ENCODE assay signal across 9 mouse cellular contexts in genomic region chr14:73441951-73442716, GRCm38 (mm10). TPM values are rescaled to one million over a fixed set of nuclear protein-coding genes. Genes with fewer than 3 reads are reported as not detected.
DNase-seq lines count a peak whose midpoint lies in the region; ATAC-seq and TF ChIP-seq lines count a peak whose summit lies in the region.
"Had no signal": no experiment of that assay in that cellular context is flagged by ENCODE, and none has a peak within 500 bp of the region (broad histone marks: within the 10 kb centered on the region; RNA-seq: fewer than 3 reads in every experiment).

No protein-coding gene starts in this region.

- H3K27ac ChIP-seq in heart, embryonic 11.5 days (ENCODE audit: low read depth, low read length): no peak overlapping the region
- H3K27ac ChIP-seq in liver, embryonic 16.5 days (ENCODE audit: low read length): peak overlapping the region; percentile 48
- H3K27ac ChIP-seq in forebrain, postnatal 0 days (ENCODE audit: low read depth, low read length): no peak overlapping the region
- no peak overlapping the region for H3K27ac ChIP-seq in forebrain, embryonic 13.5 days
- H3K27ac ChIP-seq: lung, embryonic 15.5 days had no signal

- H3K27me3 ChIP-seq in heart, embryonic 11.5 days (ENCODE audit: control insufficient read depth, insufficient read depth, low read length): no peaks in the 10 kb centered on the region
- H3K27me3 ChIP-seq in liver, embryonic 16.5 days (ENCODE audit: control insufficient read depth, insufficient read depth, low read depth, low read length): no peaks in the 10 kb centered on the region
- no peaks in the 10 kb centered on the region for H3K27me3 ChIP-seq in splenic B cell, adult 2 months (ENCODE audit: control insufficient read depth, insufficient read depth, low read length, poor library complexity, severe bottlenecking)
- H3K27me3 ChIP-seq in forebrain, postnatal 0 days (ENCODE audit: insufficient read depth, low read length): no peaks in the 10 kb centered on the region
- no peaks in the 10 kb centered on the region for H3K27me3 ChIP-seq in forebrain, embryonic 13.5 days
- H3K27me3 ChIP-seq: lung, embryonic 15.5 days had no signal

- 68% methylated on average over 7 of the region's 7 CpGs for WGBS in heart, embryonic 11.5 days (ENCODE audit: insufficient replicate concordance)
- 36% methylated on average over 7 of the region's 7 CpGs for WGBS in liver, embryonic 16.5 days (ENCODE audit: insufficient replicate concordance)
- WGBS in forebrain, postnatal 0 days: 85% methylated on average over 7 of the region's 7 CpGs
- WGBS in forebrain, embryonic 13.5 days: 78% methylated on average over 7 of the region's 7 CpGs

- 0 out of 2 replicates have a peak, but pooled peaks have one; percentile 52 for ATAC-seq in heart, embryonic 11.5 days (replicated peaks; ENCODE audit: insufficient number of reproducible peaks, low FRiP score, low TSS enrichment)
- ATAC-seq in liver, embryonic 16.5 days (ENCODE audit: low read depth): peak; percentile 55
- ATAC-seq in forebrain, postnatal 0 days: no peak
- no peak for ATAC-seq in forebrain, embryonic 13.5 days

- DNase-seq in urinary bladder, postnatal 25 days (ENCODE audit: low spot score): peak; percentile 30
- DNase-seq in urinary bladder, adult 2 months (ENCODE audit: low spot score): no peak
- DNase-seq in splenic B cell, adult 2 months (ENCODE audit: low read depth, low spot score): peak; percentile 59
- DNase-seq in ovary, postnatal 14 days (ENCODE audit: low spot score): no peak
- DNase-seq in forebrain, postnatal 0 days: no peak

- H3K9ac ChIP-seq in heart, embryonic 11.5 days (ENCODE audit: low read depth, low read length): no peak overlapping the region
- no peak overlapping the region for H3K9ac ChIP-seq in liver, embryonic 16.5 days (ENCODE audit: low read depth, low read length)
- H3K9ac ChIP-seq in forebrain, postnatal 0 days: no peak overlapping the region
- H3K9ac ChIP-seq in forebrain, embryonic 13.5 days: no peak overlapping the region
- H3K9ac ChIP-seq: lung, embryonic 15.5 days had no signal

- no peak overlapping the region for H3K4me2 ChIP-seq in heart, embryonic 11.5 days
- no peak overlapping the region for H3K4me2 ChIP-seq in liver, embryonic 16.5 days (ENCODE audit: low read depth, low read length)
- H3K4me2 ChIP-seq in forebrain, postnatal 0 days (ENCODE audit: low read depth): no peak overlapping the region
- H3K4me2 ChIP-seq in forebrain, embryonic 13.5 days: no peak overlapping the region
- H3K4me2 ChIP-seq: lung, embryonic 15.5 days had no signal

- H3K4me1 ChIP-seq in heart, embryonic 11.5 days (ENCODE audit: control insufficient read depth, insufficient read depth, low read length): no peaks in the 10 kb centered on the region
- peaks cover 13% of the 10 kb centered on the region for H3K4me1 ChIP-seq in liver, embryonic 16.5 days (ENCODE audit: control insufficient read depth, low read depth, low read length)
- no peaks in the 10 kb centered on the region for H3K4me1 ChIP-seq in forebrain, postnatal 0 days (ENCODE audit: insufficient read depth)
- no peaks in the 10 kb centered on the region for H3K4me1 ChIP-seq in forebrain, embryonic 13.5 days

- no peaks in the 10 kb centered on the region for H3K9me3 ChIP-seq in heart, embryonic 11.5 days (replicated peaks; ENCODE audit: control insufficient read depth, low read length)
- H3K9me3 ChIP-seq in liver, embryonic 16.5 days (replicated peaks; ENCODE audit: control insufficient read depth, low read length): no peaks in the 10 kb centered on the region
- H3K9me3 ChIP-seq in forebrain, postnatal 0 days (ENCODE audit: low read length): no peaks in the 10 kb centered on the region
- H3K9me3 ChIP-seq in forebrain, embryonic 13.5 days (replicated peaks): no peaks in the 10 kb centered on the region
- H3K9me3 ChIP-seq: lung, embryonic 15.5 days had no signal

- H3K4me3 ChIP-seq in heart, embryonic 11.5 days (ENCODE audit: low read depth, low read length): no peak overlapping the region
- no peak overlapping the region for H3K4me3 ChIP-seq in liver, embryonic 16.5 days (ENCODE audit: low read depth, low read length)
- H3K4me3 ChIP-seq in forebrain, postnatal 0 days (ENCODE audit: low read depth, low read length): no peak overlapping the region
- no peak overlapping the region for H3K4me3 ChIP-seq in forebrain, embryonic 13.5 days
- H3K4me3 ChIP-seq: lung, embryonic 15.5 days had no signal

- H3K36me3 ChIP-seq in heart, embryonic 11.5 days (ENCODE audit: control insufficient read depth, insufficient read depth, low read length): no peaks in the 10 kb centered on the region
- no peaks in the 10 kb centered on the region for H3K36me3 ChIP-seq in liver, embryonic 16.5 days (ENCODE audit: control insufficient read depth, insufficient read depth)
- H3K36me3 ChIP-seq in splenic B cell, adult 2 months (ENCODE audit: control insufficient read depth, insufficient read depth, low read length, poor library complexity, severe bottlenecking): no peaks in the 10 kb centered on the region
- no peaks in the 10 kb centered on the region for H3K36me3 ChIP-seq in forebrain, postnatal 0 days (ENCODE audit: insufficient read depth)
- no peaks in the 10 kb centered on the region for H3K36me3 ChIP-seq in forebrain, embryonic 13.5 days (ENCODE audit: poor library complexity, severe bottlenecking)
- H3K36me3 ChIP-seq: lung, embryonic 15.5 days had no signal

- TF ChIP-seq CTCF in forebrain, postnatal 0 days (IDR thresholded peaks at IDR 0.05; ENCODE audit: low read depth): no peak

RNA-seq across cellular contexts. Expression of gene Itm2b, which starts 57.0 kb away (rescaled TPM):
- 1,620 and 1,700 TPM in 2 replicates for polyA plus RNA-seq in urinary bladder, adult 2 months (2012; rRNA removed)
- polyA plus RNA-seq in heart, embryonic 11.5 days (2014; fragmentation: Nextera tagmentation; extraction: Ambion mirVana): 513 and 567 TPM in 2 replicates
- polyA plus RNA-seq in liver, embryonic 16.5 days (2015; fragmentation: Nextera tagmentation; extraction: Ambion mirVana): 588 and 605 TPM in 2 replicates
- 317 and 332 TPM in 2 replicates for total RNA-seq in forebrain, postnatal 0 days (2014; rRNA removed)
- polyA plus RNA-seq in forebrain, postnatal 0 days (2015; fragmentation: Nextera tagmentation; extraction: Ambion mirVana): 802 and 892 TPM in 2 replicates
- polyA plus RNA-seq in forebrain, embryonic 13.5 days (2015; fragmentation: Nextera tagmentation; extraction: Ambion mirVana): 450 and 508 TPM in 2 replicates

Comparison
In these comparisons a context has a peak if more than half of its experiments do, and no peak if none do; other contexts are left out.
1. DNase-seq: peak in urinary bladder, postnatal 25 days (single experiment) and splenic B cell, adult 2 months (single experiment); none in urinary bladder, adult 2 months (single experiment), ovary, postnatal 14 days (single experiment) and forebrain, postnatal 0 days (single experiment).
2. ATAC-seq: peak in heart, embryonic 11.5 days (single experiment) and liver, embryonic 16.5 days (single experiment); none in forebrain, postnatal 0 days (single experiment) and forebrain, embryonic 13.5 days (single experiment).